Mouse (Mus musculus) midbrain, postnatal 0 days (tissue): ENCODE data around the gene Nova1. TPM values are rescaled to one million over a fixed set of nuclear protein-coding genes. Genes with fewer than 3 reads are reported as not detected.
A peak's percentile ranks its signal among the peaks of the same experiment; 100 is the strongest.

ENCODE experiments used
- ATAC-seq: fragments of 200-750 bp; cut with Nextera tagmentation; 2 replicates; pipeline ENCODE4 v1.8.0; 2017; ENCODE audit warnings: moderate number of reproducible peaks, mild to moderate bottlenecking, moderate TSS enrichment, moderate library complexity; ENCODE audit not compliant: low FRiP score
- DNase-seq: peaks from one replicate; pipeline ENCODE4 v3.0.0-alpha.2; 2015; ENCODE audit warnings: low spot score
- H3K27ac ChIP-seq: fragments of 300-500 bp; sonication (generic); 2 replicates; pipeline ENCODE4 v1.5.1; 2014; ENCODE audit warnings: low read depth, mild to moderate bottlenecking, low read length, mixed read lengths
- H3K27me3 ChIP-seq: fragments of 300-500 bp; sonication (generic); 2 replicates; pipeline ENCODE4 v1.6.1; 2014; ENCODE audit warnings: low read length, control low read depth, mixed read lengths; ENCODE audit not compliant: insufficient read depth
- H3K36me3 ChIP-seq: fragments of 300-500 bp; sonication (generic); 2 replicates; pipeline ENCODE4 v1.6.1; 2014; ENCODE audit warnings: low read length, control low read depth, mixed read lengths; ENCODE audit not compliant: insufficient read depth
- H3K4me1 ChIP-seq: fragments of 300-500 bp; sonication (generic); 2 replicates; pipeline ENCODE4 v1.6.1; 2014; ENCODE audit warnings: mild to moderate bottlenecking, control low read depth, antibody characterized with exemption, low read length, mixed read lengths; ENCODE audit not compliant: insufficient read depth
- H3K4me2 ChIP-seq: fragments of 300-500 bp; sonication (generic); 2 replicates; pipeline ENCODE4 v1.6.1; 2014; ENCODE audit warnings: low read depth, mild to moderate bottlenecking, low read length, mixed read lengths; ENCODE audit not compliant: poor library complexity, severe bottlenecking
- H3K4me3 ChIP-seq: fragments of 300-500 bp; sonication (generic); 2 replicates; pipeline ENCODE4 v1.5.1; 2014; ENCODE audit warnings: low read depth, mild to moderate bottlenecking, low read length, moderate library complexity
- H3K9ac ChIP-seq: fragments of 300-500 bp; sonication (generic); replicated peaks from 2 replicates; pipeline ENCODE4 v1.6.1; 2014; ENCODE audit warnings: mild to moderate bottlenecking, low read length, moderate library complexity, mixed read lengths; ENCODE audit not compliant: poor library complexity, severe bottlenecking
- H3K9me3 ChIP-seq: fragments of 300-500 bp; sonication (generic); 2 replicates; pipeline ENCODE4 v1.6.1; 2016; ENCODE audit warnings: low read length, control low read depth
- CTCF ChIP-seq: IDR thresholded peaks from 2 replicates; pipeline ENCODE4 v1.5.1; 2016; ENCODE audit warnings: antibody characterized with exemption, mild to moderate bottlenecking
- WGBS: fragments of 180-500 bp; shearing (Covaris S2); extraction: QIAGEN DNeasy Blood & Tissue Kit; methylation state at CpG from one replicate; pipeline ENCODE4 v1.1.7; 2014; 5-methylcytosine and 5-hydroxymethylcytosine counted together
- polyA plus RNA-seq: library from polyadenylated mRNA; unstranded; fragments of >200 nt; fragmentation: Nextera tagmentation; extraction: Ambion mirVana; gene quantifications from 2 replicates; pipeline ENCODE4 v1.2.1, GENCODE M21; 2015
- total RNA-seq: library from RNA; depleted of rRNA; stranded (reverse); fragments of >200 nt; gene quantifications from 2 replicates; pipeline ENCODE4 v1.2.3, GENCODE M21; 2014

Gene Nova1
- total and polyA plus RNA-seq, 2 experiments from 2014 or later = 72.6 to 129 TPM

DNA sequence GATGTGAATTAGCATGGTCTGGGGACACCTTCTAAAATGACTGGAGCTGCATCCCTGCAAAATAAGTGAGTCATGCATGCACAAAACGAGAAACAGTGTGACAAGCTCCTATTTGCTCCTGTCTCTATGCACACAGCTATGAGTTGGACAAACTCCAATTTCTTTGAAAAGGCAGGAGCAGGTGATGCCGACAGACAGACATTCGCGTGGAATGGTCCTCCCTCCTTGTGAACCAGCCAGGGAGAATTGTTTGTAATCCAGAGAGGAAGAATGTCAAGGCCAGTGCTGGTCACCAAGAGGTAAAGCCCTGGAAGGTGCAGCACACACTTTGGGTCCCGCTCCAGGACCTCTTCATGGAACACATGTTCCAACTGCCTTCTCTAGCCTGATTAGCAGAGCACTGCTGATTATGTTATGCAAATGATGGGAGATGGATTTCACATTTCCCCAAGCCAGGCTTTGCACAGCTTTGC is 172.6 kb downstream of the Nova1 start:
- no peak overlapping the region for H3K4me3 ChIP-seq
- H3K4me1 ChIP-seq = 0 out of 2 replicates have a peak, but pooled peaks cover 7% of the 10 kb centered on the region
- peak; percentile 39 for DNase-seq
- no peaks in the 10 kb centered on the region for H3K27me3 ChIP-seq
- no peak for TF ChIP-seq CTCF
- no peak overlapping the region for H3K9ac ChIP-seq
- 34% methylated on average over 5 of the region's 5 CpGs for WGBS
- no peaks in the 10 kb centered on the region for H3K9me3 ChIP-seq
- H3K27ac ChIP-seq = 0 out of 2 replicates have a peak overlapping the region, but pooled peaks have one; percentile 12
- no peak overlapping the region for H3K4me2 ChIP-seq
- no peaks in the 10 kb centered on the region for H3K36me3 ChIP-seq
- peak; percentile 63 for ATAC-seq

DNA sequence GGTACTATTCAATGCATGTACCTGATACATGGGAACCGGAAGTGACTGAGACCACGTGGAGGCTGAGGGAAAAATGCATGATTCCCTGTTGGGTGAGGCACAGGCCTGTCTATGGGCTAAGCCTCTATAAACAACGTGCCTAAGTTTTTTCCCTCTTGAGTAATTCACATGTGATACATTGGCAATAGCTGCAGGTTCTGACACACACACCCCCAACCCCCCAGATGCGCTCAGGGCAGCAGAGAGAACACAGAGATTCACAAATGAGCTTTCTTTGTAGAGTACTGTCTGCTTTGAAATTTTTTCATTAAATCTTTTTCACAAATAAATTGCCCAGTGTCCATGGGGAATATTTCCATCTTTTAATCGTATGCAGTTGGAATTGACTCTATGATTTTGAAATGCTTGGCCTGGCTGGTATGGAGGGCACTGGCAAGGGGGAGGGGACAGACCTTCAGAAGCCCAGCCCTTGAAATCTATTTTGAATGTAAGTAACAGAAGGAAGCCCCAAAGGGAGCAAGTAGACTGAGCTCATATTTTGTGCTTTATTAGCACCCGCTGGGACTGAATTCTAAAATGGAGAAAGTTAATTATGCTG is 173.3 kb downstream of the Nova1 start:
- H3K27ac ChIP-seq = no peak overlapping the region
- DNase-seq (no peak), ATAC-seq (no peak)
- 39% methylated on average over 6 of the region's 6 CpGs for WGBS
- H3K9me3 ChIP-seq = no peaks in the 10 kb centered on the region
- no peak overlapping the region for H3K4me2 ChIP-seq
- H3K4me1 ChIP-seq = 0 out of 2 replicates have a peak, but pooled peaks cover 7% of the 10 kb centered on the region
- no peak overlapping the region for H3K4me3 ChIP-seq
- H3K36me3 ChIP-seq = no peaks in the 10 kb centered on the region
- TF ChIP-seq CTCF = no peak
- H3K27me3 ChIP-seq = no peaks in the 10 kb centered on the region
- no peak overlapping the region for H3K9ac ChIP-seq
